Mouse (Mus musculus) 3T3-L1 (cell line): ENCODE results near the gene Eva1a.

Experiments used
- DNase-seq: peaks from one replicate; pipeline ENCODE4 v3.0.0-alpha.2; 2015; ENCODE audit warnings: low read depth, low spot score

The Eva1a gene

GRCm38 (mm10) chr6:82127827-82128226, 87.0 kb downstream of the Eva1a start:
- DNase-seq: peak; percentile 81

- no peak for DNase-seq
Measured at GRCm38 (mm10) chr6:82129630-82130217, 88.9 kb downstream of the Eva1a start.

GRCm38 (mm10) chr6:82132876-82133591, 92.2 kb downstream of the Eva1a start:
- no peak for DNase-seq

- DNase-seq: no peak
Measured at GRCm38 (mm10) chr6:82133592-82133978, 92.7 kb downstream of the Eva1a start.

GRCm38 (mm10) chr6:82135959-82136712, 95.3 kb downstream of the Eva1a start:
- DNase-seq: no peak
